Mouse (Mus musculus): ENCODE measurements around the gene Nup153.

DNA sequence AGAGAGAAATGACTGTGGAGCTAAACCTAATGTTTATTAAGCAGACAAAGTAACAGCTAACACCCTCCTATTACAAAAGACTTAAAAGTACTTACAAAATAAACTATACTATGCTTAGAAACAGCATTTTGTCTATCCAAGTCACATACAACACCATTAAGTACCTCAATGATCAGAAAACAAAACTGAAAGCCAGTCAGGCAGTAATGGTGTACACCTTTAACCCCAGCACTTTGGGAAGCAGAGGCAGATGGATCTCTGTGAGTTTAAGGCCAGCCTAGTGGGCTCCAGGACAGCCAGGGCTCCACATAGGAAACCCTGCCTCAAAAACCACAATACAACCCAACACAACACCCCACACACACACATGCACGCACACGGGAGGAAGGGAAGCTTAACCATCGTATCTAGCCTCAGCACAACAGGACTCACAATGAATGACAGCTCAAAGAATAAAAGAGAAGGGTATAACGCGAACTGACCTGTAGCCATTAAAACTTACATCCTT is 8.8 kb downstream of the Nup153 start:
- no peak for TF ChIP-seq CTCF (IDR thresholded peaks at IDR 0.05; ENCODE audit: borderline replicate concordance, control insufficient read depth, extremely low read depth, insufficient read depth, low read length, poor library complexity)
- TF ChIP-seq POLR2A (IDR thresholded peaks at IDR 0.05; ENCODE audit: control insufficient read depth, extremely low read depth, insufficient read depth, low read length, poor library complexity): no peak

All from thymus, adult 2 months (tissue).